Mouse (Mus musculus) embryo, embryonic 10.5 days (tissue): Measurements from ENCODE around the gene Ces3a.
"Not testable (repeated sequence)": the region's sequence is repeated elsewhere in the genome, so short reads cannot be mapped to it uniquely, and the experiment has no call there.

Experiments
- DNase-seq: peaks from one replicate; pipeline ENCODE4 v3.0.0-alpha.2; 2015; ENCODE audit warnings: low spot score

Ces3a gene

GRCm38 (mm10) chr8:105048371-105048854 is at the start of gene Ces3a:
Ces3a (plus strand) TSS chr8:105048601.
- no peak for DNase-seq

- no peak for DNase-seq
These were observed 49.2 kb upstream of the Ces3a start for GRCm38 (mm10) chr8:104999183-104999582.

GRCm38 (mm10) chr8:105000586-105000985 is 47.8 kb upstream of the Ces3a start, which contains the start of gene Ces2h:
Ces2h (plus strand) TSS chr8:105000853.
- no peak for DNase-seq

GRCm38 (mm10) chr8:105010000-105010399 is 38.4 kb upstream of the Ces3a start:
- DNase-seq, result no peak

GRCm38 (mm10) chr8:105011136-105011535 is 37.3 kb upstream of the Ces3a start:
- no peak for DNase-seq

- DNase-seq, result no peak
These were observed 34.0 kb upstream of the Ces3a start for GRCm38 (mm10) chr8:105014391-105014790.

- DNase-seq, result no peak
These were observed 26.4 kb upstream of the Ces3a start for GRCm38 (mm10) chr8:105021954-105022353.

GRCm38 (mm10) chr8:105023087-105023486 is 25.3 kb upstream of the Ces3a start:
- DNase-seq, result no peak

GRCm38 (mm10) chr8:105025050-105025449 is 23.4 kb upstream of the Ces3a start:
- DNase-seq, result peak; percentile 31

- DNase-seq, result no peak
These were observed 4.9 kb upstream of the Ces3a start for GRCm38 (mm10) chr8:105043510-105043909.

- no peak for DNase-seq
These were observed 2.5 kb upstream of the Ces3a start for GRCm38 (mm10) chr8:105045824-105046401.

- no peak for DNase-seq
These were observed 7.8 kb downstream of the Ces3a start for GRCm38 (mm10) chr8:105056211-105056610.

- no peak for DNase-seq
These were observed 11.7 kb downstream of the Ces3a start for GRCm38 (mm10) chr8:105060056-105060455.

- DNase-seq, result peak; percentile 73
These were observed 18.4 kb downstream of the Ces3a start for GRCm38 (mm10) chr8:105066761-105067160.

GRCm38 (mm10) chr8:105067905-105068304 is 19.5 kb downstream of the Ces3a start:
- DNase-seq, result not testable (repeated sequence)

GRCm38 (mm10) chr8:105068971-105069370 is 20.6 kb downstream of the Ces3a start:
- no peak for DNase-seq

GRCm38 (mm10) chr8:105076601-105077000 is 28.2 kb downstream of the Ces3a start:
- DNase-seq, result no peak

GRCm38 (mm10) chr8:105077071-105077470 is 28.7 kb downstream of the Ces3a start:
- DNase-seq, result no peak

GRCm38 (mm10) chr8:105078591-105078990 is 30.2 kb downstream of the Ces3a start:
- no peak for DNase-seq

- DNase-seq, result no peak
These were observed 32.5 kb downstream of the Ces3a start for GRCm38 (mm10) chr8:105080814-105081336.

- no peak for DNase-seq
These were observed 35.1 kb downstream of the Ces3a start, which contains the start of gene Ces3b for GRCm38 (mm10) chr8:105083449-105084050. Ces3b (plus strand) TSS chr8:105083753.

- DNase-seq, result not testable (repeated sequence)
These were observed 39.8 kb downstream of the Ces3a start for GRCm38 (mm10) chr8:105088166-105088565.

- no peak for DNase-seq
These were observed 40.2 kb downstream of the Ces3a start for GRCm38 (mm10) chr8:105088581-105088980.
